In the genomic region with DNA sequence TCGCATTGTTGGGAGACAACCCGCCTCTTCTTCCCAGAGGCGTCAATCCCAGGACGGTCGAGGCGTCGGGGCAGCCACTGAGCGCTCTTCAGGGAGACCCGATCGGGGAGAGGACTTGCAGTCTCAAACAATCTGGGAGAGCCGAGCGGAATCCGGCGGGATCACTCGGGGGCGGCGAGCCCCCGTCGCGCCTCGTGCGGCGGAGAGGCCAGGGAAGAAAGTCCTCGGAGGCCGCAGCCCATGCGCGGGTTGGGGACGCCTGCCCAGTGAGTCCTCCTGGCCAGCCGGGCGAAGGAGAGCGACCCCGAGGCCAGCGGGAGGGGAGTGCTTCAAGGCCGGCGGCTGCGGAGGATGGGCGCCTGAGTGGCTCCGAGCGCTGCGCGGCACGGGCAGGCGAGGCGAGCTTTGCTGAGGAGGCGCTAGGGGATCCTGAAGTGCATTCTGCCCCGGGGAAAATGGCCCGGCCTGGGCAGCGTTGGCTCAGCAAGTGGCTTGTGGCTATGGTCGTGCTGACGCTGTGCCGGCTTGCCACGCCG, we compare ENCODE assay signal across 8 mouse cellular contexts. TPM values are rescaled to one million over a fixed set of nuclear protein-coding genes. Genes with fewer than 3 reads are reported as not detected.
A peak's percentile ranks its signal among the peaks of the same experiment; 100 is the strongest.
DNase-seq lines count a peak whose midpoint lies in the region; ATAC-seq and TF ChIP-seq lines count a peak whose summit lies in the region.

No protein-coding gene starts in this region.

- H3K27me3 ChIP-seq in embryonic facial prominence, embryonic 11.5 days (ENCODE audit: control insufficient read depth, insufficient read depth, low read length), result no peaks in the 10 kb centered on the region
- H3K27me3 ChIP-seq in limb, embryonic 14.5 days (ENCODE audit: control insufficient read depth, insufficient read depth, low read length), result no peaks in the 10 kb centered on the region; the same call in 1 of the 2 replicates

- no peak for DNase-seq in layer of hippocampus, adult 2 months (ENCODE audit: low spot score in 2 of 2)
- no peak for DNase-seq in layer of hippocampus, adult 11-12 months (ENCODE audit: low spot score)
- peak; percentile 62 for DNase-seq in Muller cell, postnatal 12 days (ENCODE audit: inconsistent ontology term)
- DNase-seq in embryonic facial prominence, embryonic 11.5 days (ENCODE audit: low spot score), result peak; percentile 40
- peak; percentile 24 to 53 for DNase-seq in heart, postnatal 36 days
- no peak for DNase-seq in limb, embryonic 14.5 days (ENCODE audit: low spot score)
- DNase-seq in naive thymus-derived CD4-positive, alpha-beta T cell, adult 2 months (ENCODE audit: low read depth), result peak; percentile 29

- intact Hi-C loops in heart, postnatal 36 days (cut with DNase I), result loop anchor here (1.0 to 10.0 kb wide), 5 partner anchors 63 to 838 kb away; a partner anchor contains a TSS

- no peak for TF ChIP-seq CTCF in layer of hippocampus, adult 2 months (conservative IDR thresholded peaks at IDR 0.05)

- no peaks in the 10 kb centered on the region for H3K9me3 ChIP-seq in embryonic facial prominence, embryonic 11.5 days (replicated peaks; ENCODE audit: control insufficient read depth, low read length)
- H3K9me3 ChIP-seq in limb, embryonic 14.5 days (ENCODE audit: control insufficient read depth, low read length), result no peaks in the 10 kb centered on the region

- no peaks in the 10 kb centered on the region; the same call in 1 of the 2 replicates for H3K4me1 ChIP-seq in embryonic facial prominence, embryonic 11.5 days (ENCODE audit: control insufficient read depth, insufficient read depth, low read length)
- peaks cover 16% of the 10 kb centered on the region for H3K4me1 ChIP-seq in limb, embryonic 14.5 days (ENCODE audit: control insufficient read depth, insufficient read depth, low read length)

- peak overlapping the region; percentile 65 for H3K4me2 ChIP-seq in embryonic facial prominence, embryonic 11.5 days (ENCODE audit: low read depth, low read length)
- H3K4me2 ChIP-seq in limb, embryonic 14.5 days (replicated peaks; ENCODE audit: low read depth, low read length, severe bottlenecking), result peak overlapping the region; percentile 60

- H3K9ac ChIP-seq in embryonic facial prominence, embryonic 11.5 days (replicated peaks; ENCODE audit: low read length), result peak overlapping the region; percentile 84
- peak overlapping the region; percentile 79 for H3K9ac ChIP-seq in limb, embryonic 14.5 days (ENCODE audit: low read depth, low read length, severe bottlenecking)

- H3K36me3 ChIP-seq in embryonic facial prominence, embryonic 11.5 days (replicated peaks; ENCODE audit: control insufficient read depth, insufficient read depth, low read depth, low read length), result no peaks in the 10 kb centered on the region
- H3K36me3 ChIP-seq in limb, embryonic 14.5 days (ENCODE audit: control insufficient read depth, insufficient read depth, low read length), result no peaks in the 10 kb centered on the region

- WGBS in embryonic facial prominence, embryonic 11.5 days, result 26% methylated on average over 53 of the region's 53 CpGs
- 31% methylated on average over 40 of the region's 53 CpGs for WGBS in limb, embryonic 14.5 days

- peak overlapping the region; percentile 74 for H3K27ac ChIP-seq in layer of hippocampus, adult 2 months
- H3K27ac ChIP-seq in embryonic facial prominence, embryonic 11.5 days (replicated peaks; ENCODE audit: low read depth, low read length), result peak overlapping the region; percentile 65; the same call in 1 of the 2 replicates
- H3K27ac ChIP-seq in limb, embryonic 14.5 days (replicated peaks; ENCODE audit: low read depth, low read length), result peak overlapping the region; percentile 79

- H3K4me3 ChIP-seq in layer of hippocampus, adult 2 months, result peak overlapping the region; percentile 65
- H3K4me3 ChIP-seq in embryonic facial prominence, embryonic 11.5 days (ENCODE audit: low read depth, low read length), result peak overlapping the region; percentile 78
- H3K4me3 ChIP-seq in limb, embryonic 14.5 days (replicated peaks; ENCODE audit: low read length), result peak overlapping the region; percentile 61

- no peak for TF ChIP-seq POLR2A in limb, embryonic 14.5 days (IDR thresholded peaks at IDR 0.05; ENCODE audit: borderline replicate concordance, extremely low read depth, insufficient read depth, insufficient read length)

- ATAC-seq in embryonic facial prominence, embryonic 11.5 days (replicated peaks; ENCODE audit: insufficient number of reproducible peaks, low FRiP score, low TSS enrichment, low read depth), result no peak
- no peak for ATAC-seq in limb, embryonic 14.5 days (ENCODE audit: low FRiP score, low read depth)
- ATAC-seq in monocyte, adult 5-6 weeks (replicated peaks; ENCODE audit: insufficient number of reproducible peaks, low FRiP score, low TSS enrichment, poor library complexity, severe bottlenecking), result no peak

RNA-seq across cellular contexts. Expression of a gene that starts 0.6 kb away (rescaled TPM):
- total RNA-seq in layer of hippocampus, adult 2 months (2021), result 10 to 100 TPM; 11.8 to 17.5 TPM
- polyA plus RNA-seq in embryonic facial prominence, embryonic 11.5 days (2014; fragmentation: Nextera tagmentation; extraction: Ambion mirVana), result 26.0 and 31.6 TPM in 2 replicates
- total RNA-seq in heart, postnatal 36 days (2021), result 10 to 100 TPM; 17.4 to 27.6 TPM
- 57.5 and 66.6 TPM in 2 replicates for polyA plus RNA-seq in limb, embryonic 14.5 days (2012; rRNA removed)
- polyA plus RNA-seq in limb, embryonic 14.5 days (2014; fragmentation: Nextera tagmentation; extraction: Ambion mirVana), result 36.9 and 42.8 TPM in 2 replicates
- 2.5 to 7.7 TPM (median 3.4 TPM) in 3 replicates for total RNA-seq in monocyte, adult 5-6 weeks (2017)

Comparison
In these comparisons a context has a peak if more than half of its experiments do, and no peak if none do; other contexts are left out.
1. DNase-seq: peak in Muller cell, postnatal 12 days (single experiment), embryonic facial prominence, embryonic 11.5 days (single experiment), heart, postnatal 36 days (2 of 2) and naive thymus-derived CD4-positive, alpha-beta T cell, adult 2 months (single experiment); none in layer of hippocampus, adult 2 months (0 of 2), layer of hippocampus, adult 11-12 months (single experiment) and limb, embryonic 14.5 days (single experiment).
2. Peak in every context shown above with its lines, with median percentiles within 50 percentile points of each other: H3K27ac ChIP-seq and H3K4me3 ChIP-seq.